Mouse (Mus musculus): ENCODE measurements around the gene Rrp7a. TPM values are rescaled to one million over a fixed set of nuclear protein-coding genes. Genes with fewer than 3 reads are reported as not detected.
"Not testable (repeated sequence)": the region's sequence is repeated elsewhere in the genome, so short reads cannot be mapped to it uniquely, and the experiment has no call there.

Gene Rrp7a
- polyA plus RNA-seq, 1 experiment, result 109 TPM

GRCm38 (mm10) chr15:83157667-83158064 is 35.1 kb upstream of the Rrp7a start:
- no peak for DNase-seq (ENCODE audit: extremely low spot score in 1 of 2, low spot score in 1 of 2)

- peak in 1 of 2 experiments; percentile 42 for DNase-seq (ENCODE audit: extremely low spot score in 1 of 2, low spot score in 1 of 2)
Observed at GRCm38 (mm10) chr15:83156929-83157666, 34.5 kb upstream of the Rrp7a start.

GRCm38 (mm10) chr15:83155672-83156419 is 33.2 kb upstream of the Rrp7a start:
- DNase-seq (ENCODE audit: extremely low spot score in 1 of 2, low spot score in 1 of 2), result no peak

GRCm38 (mm10) chr15:83154309-83154708 is 31.7 kb upstream of the Rrp7a start:
- DNase-seq (ENCODE audit: extremely low spot score in 1 of 2, low spot score in 1 of 2), result no peak

- DNase-seq (ENCODE audit: extremely low spot score in 1 of 2, low spot score in 1 of 2), result no peak
Observed at GRCm38 (mm10) chr15:83150694-83151093, 28.1 kb upstream of the Rrp7a start.

GRCm38 (mm10) chr15:83150073-83150442 is 27.5 kb upstream of the Rrp7a start:
- no peak for DNase-seq (ENCODE audit: extremely low spot score in 1 of 2, low spot score in 1 of 2)

GRCm38 (mm10) chr15:83149196-83150072 is 26.8 kb upstream of the Rrp7a start, which contains the start of gene Poldip3:
Poldip3 (minus strand) TSS chr15:83149384.
- DNase-seq (ENCODE audit: extremely low spot score in 1 of 2, low spot score in 1 of 2), result peak; percentile 96 to 99

- no peak for DNase-seq (ENCODE audit: extremely low spot score in 1 of 2, low spot score in 1 of 2)
Observed at GRCm38 (mm10) chr15:83148801-83149195, 26.2 kb upstream of the Rrp7a start.

GRCm38 (mm10) chr15:83148395-83148794 is 25.8 kb upstream of the Rrp7a start:
- DNase-seq (ENCODE audit: extremely low spot score in 1 of 2, low spot score in 1 of 2), result no peak

GRCm38 (mm10) chr15:83145541-83145940 is 22.9 kb upstream of the Rrp7a start:
- no peak for DNase-seq (ENCODE audit: extremely low spot score in 1 of 2, low spot score in 1 of 2)

- peak; percentile 46 to 64 for DNase-seq (ENCODE audit: extremely low spot score in 1 of 2, low spot score in 1 of 2)
Observed at GRCm38 (mm10) chr15:83142861-83143260, 20.3 kb upstream of the Rrp7a start.

- DNase-seq (ENCODE audit: extremely low spot score in 1 of 2, low spot score in 1 of 2), result no peak
Observed at GRCm38 (mm10) chr15:83135654-83136053, 13.1 kb upstream of the Rrp7a start.

GRCm38 (mm10) chr15:83134671-83135070 is 12.1 kb upstream of the Rrp7a start:
- DNase-seq (ENCODE audit: extremely low spot score in 1 of 2, low spot score in 1 of 2), result no peak

- DNase-seq (ENCODE audit: extremely low spot score in 1 of 2, low spot score in 1 of 2), result no peak
Observed at GRCm38 (mm10) chr15:83129530-83130231, 7.1 kb upstream of the Rrp7a start.

GRCm38 (mm10) chr15:83127037-83127436 is 4.4 kb upstream of the Rrp7a start:
- DNase-seq (ENCODE audit: extremely low spot score in 1 of 2, low spot score in 1 of 2), result not testable (repeated sequence)

GRCm38 (mm10) chr15:83126582-83126981 is 4.0 kb upstream of the Rrp7a start:
- DNase-seq (ENCODE audit: extremely low spot score in 1 of 2, low spot score in 1 of 2), result no peak

- DNase-seq (ENCODE audit: extremely low spot score in 1 of 2, low spot score in 1 of 2), result no peak
Observed at GRCm38 (mm10) chr15:83124625-83125024, 2.0 kb upstream of the Rrp7a start.

- DNase-seq (ENCODE audit: extremely low spot score in 1 of 2, low spot score in 1 of 2), result peak; percentile 37 to 78
Observed at GRCm38 (mm10) chr15:83121709-83122565, 664 bp downstream of the Rrp7a start.

GRCm38 (mm10) chr15:83118360-83118759 is 4.2 kb downstream of the Rrp7a start:
- DNase-seq (ENCODE audit: extremely low spot score in 1 of 2, low spot score in 1 of 2), result peak in 1 of 2 experiments; percentile 70

Data from frontal cortex, adult 2 months (tissue).